Mouse (Mus musculus): Measurements from ENCODE around the gene Scml4.

DNA sequence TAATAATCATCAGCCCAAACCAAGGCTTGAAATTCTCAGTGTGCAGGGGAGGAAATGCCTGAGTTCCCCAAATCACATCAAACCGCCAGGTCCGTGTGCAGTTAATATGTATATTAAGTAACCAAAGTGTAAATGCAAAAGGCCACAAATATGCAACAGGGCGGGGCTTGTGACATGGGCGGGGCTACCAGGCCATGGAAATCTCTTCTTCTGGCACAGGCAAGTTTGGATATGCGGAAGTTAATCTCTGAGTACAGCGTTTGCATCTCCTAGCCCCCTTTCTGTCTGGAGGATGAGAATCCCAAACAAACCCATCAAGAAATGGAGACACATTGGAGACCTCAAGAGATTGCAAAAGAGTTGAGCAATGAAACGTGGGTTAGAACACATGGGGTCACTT is 145.5 kb downstream of the Scml4 start:
- no peak for TF ChIP-seq CTCF (IDR thresholded peaks at IDR 0.05)
- no peak for TF ChIP-seq POLR2A (IDR thresholded peaks at IDR 0.05; ENCODE audit: insufficient read depth, low read depth, low read length)
